Mouse (Mus musculus): ENCODE data around the gene Arid2. TPM values are rescaled to one million over a fixed set of nuclear protein-coding genes. Genes with fewer than 3 reads are reported as not detected.
"Not testable (repeated sequence)": the region's sequence is repeated elsewhere in the genome, so short reads cannot be mapped to it uniquely, and the experiment has no call there.

Arid2 gene
- total RNA-seq, 2 experiments from 2014 or later, result 30.8 to 31.0 TPM

- DNase-seq (ENCODE audit: low spot score in 2 of 2), result peak; percentile 82 to 89
Observed at GRCm38 (mm10) chr15:96285323-96286014, 1.8 kb upstream of the Arid2 start.

GRCm38 (mm10) chr15:96286015-96286934, 1.0 kb upstream of the Arid2 start:
- peak; percentile 87 to 92 for DNase-seq (ENCODE audit: low spot score in 2 of 2)

DNA sequence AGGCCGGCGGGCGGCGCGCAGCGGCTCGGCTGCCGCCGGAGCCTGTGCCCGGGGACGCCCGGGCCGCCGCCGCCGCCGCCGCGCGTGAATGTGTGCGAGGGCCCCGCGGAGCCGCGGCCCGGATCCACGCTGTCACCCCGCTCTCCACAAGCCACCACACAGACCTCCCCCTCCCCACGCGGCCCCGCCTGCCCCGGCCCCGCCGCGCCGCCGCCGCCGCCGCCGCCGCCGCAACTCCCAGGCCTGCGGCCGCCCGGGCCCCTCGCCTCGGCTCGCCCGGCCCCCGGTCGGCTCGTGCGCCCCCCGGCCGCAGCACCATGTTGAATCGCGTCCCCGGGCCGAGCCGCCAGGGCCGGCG, 404 bp upstream of the Arid2 start:
- DNase-seq (ENCODE audit: low spot score in 2 of 2), result no peak

DNA sequence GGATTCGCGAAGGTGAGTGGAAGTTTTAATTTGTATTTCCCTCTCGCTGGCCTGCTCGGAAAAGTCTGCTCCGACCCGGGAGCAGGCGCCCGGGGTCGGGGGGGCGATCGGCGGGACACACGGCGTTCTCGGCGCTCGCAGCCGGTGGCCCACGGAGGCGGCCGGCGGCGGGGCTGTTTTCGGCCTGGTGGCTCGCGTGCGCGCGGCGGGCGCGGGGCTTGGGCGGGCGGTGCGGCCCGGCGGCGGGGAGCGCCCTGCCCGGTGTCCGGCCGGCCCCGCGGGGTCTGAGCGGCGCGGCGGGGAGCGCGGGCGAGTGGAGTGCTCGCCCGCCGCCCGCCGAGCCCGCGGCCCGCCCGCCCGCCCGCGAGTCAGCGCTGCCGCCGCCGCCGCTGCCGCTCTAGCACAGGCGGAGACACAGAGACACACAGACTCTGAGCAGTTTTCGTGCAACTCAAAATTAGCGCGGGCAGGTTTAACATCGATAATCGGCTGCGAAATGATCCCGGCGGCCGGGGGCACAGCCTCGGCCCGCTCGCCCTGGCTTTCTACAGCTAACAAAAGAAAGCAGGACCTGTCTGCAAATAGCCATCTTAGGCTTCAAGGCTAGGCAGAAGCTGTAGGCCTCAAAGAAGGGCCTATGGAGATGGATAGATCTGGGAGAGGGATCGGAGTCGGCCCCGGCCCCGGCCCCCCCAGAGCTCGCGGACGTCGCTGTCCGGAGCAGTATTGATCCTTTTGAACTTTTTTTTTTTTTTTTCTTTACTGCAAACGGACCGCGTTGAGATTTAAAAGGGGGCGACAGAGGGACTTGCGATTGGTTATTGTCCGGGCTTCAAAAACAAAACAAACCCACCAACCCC, 888 bp downstream of the Arid2 start:
- DNase-seq (ENCODE audit: low spot score in 2 of 2), result peak; percentile 24 to 57

GRCm38 (mm10) chr15:96288836-96289390, 1.6 kb downstream of the Arid2 start:
- no peak for DNase-seq (ENCODE audit: low spot score in 2 of 2)

DNA sequence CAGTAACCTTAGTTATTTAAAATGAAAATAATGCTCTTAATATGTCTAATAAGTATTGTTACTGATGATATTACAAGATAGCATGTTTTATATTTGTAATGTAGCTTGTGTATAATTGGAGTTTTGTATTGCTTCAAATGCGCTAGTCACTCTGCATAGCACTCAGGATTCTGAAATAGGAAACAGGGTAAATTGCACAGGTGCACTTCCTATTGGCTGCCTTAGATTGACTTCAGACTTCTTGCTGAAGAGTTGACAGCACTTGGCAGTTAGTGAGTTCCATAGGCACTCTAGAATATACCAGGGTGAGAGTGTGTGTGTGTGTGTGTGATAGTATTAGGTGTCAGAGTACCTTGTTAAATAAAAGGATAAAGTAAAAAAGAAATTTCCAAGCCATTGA, 2.7 kb downstream of the Arid2 start:
- DNase-seq (ENCODE audit: low spot score in 2 of 2), result no peak

GRCm38 (mm10) chr15:96293444-96293843, 6.1 kb downstream of the Arid2 start:
- no peak for DNase-seq (ENCODE audit: low spot score in 2 of 2)

DNA sequence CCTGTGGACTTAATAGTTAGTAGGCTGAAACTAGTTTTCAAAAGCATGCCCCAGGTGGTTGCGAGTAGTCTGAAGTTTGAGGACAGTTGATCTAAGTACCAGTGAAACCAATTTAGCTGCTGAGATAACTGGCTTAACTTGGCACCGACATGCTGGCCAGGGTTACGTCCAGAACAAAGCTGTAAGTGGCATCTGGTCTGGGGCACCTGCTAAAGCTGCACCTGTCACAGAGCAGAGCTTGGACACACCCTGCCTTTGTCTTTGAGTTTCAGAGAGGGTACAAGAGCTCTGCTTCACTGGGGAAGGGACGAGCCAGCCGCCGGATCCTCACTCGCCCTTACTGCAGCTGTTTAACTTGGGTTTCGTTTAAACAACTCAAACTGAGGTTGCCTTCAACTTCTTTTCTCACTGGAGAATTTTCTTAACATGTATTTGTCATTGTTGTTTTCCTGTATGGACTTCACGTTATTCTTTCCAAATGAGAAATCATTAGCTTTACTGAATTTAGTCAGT, 9.8 kb downstream of the Arid2 start:
- DNase-seq (ENCODE audit: low spot score in 2 of 2), result no peak

DNA sequence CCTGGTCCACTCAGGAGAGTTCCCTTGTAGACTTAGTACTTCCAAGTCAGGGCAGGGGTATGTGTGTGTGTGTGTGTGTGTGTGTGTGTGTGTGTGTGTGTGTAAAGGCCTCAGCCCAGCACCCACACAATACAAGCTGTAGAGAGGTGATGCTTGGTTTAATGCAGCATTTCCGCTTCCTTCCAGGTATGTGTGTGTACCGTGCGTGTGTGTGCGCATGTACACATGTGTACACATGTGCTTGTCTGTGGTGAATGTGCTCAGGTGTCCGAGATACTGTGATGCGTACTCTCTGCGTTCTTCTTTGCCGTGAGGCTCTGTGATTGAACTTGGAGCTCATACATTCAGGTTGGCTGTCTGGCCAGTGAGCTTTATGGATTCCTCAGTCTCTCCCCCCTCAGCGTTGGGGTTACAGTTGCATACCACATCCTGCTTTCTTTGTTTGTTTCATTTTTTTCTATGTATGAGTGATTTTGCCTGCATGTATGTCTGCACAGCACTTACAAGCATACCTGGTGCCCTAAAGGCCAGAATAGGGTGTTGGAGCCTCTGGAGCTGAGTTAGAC, 10.4 kb downstream of the Arid2 start:
- no peak for DNase-seq (ENCODE audit: low spot score in 2 of 2)

DNA sequence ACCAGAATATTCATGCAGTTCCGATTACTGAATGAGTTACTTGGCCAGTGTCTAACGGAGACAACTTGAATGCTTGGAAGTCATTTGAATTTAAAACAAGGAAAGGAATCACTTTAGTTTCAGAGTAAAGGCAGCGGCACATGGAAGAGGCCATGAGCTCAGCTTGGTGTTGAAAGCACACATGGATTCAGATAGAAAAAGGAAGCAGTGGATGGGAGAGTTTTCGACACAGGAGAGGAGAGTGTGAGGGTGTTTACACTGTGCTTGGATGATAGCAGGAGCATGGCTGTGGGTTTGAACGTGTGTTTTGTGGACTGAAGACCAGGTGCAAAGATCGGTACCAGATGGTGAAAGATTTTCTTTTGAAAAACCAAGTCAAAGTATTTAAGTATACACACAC, 22.0 kb downstream of the Arid2 start:
- no peak for DNase-seq (ENCODE audit: low spot score in 2 of 2)

- DNase-seq (ENCODE audit: low spot score in 2 of 2), result no peak
Observed at GRCm38 (mm10) chr15:96312902-96313301, 25.6 kb downstream of the Arid2 start.

- DNase-seq (ENCODE audit: low spot score in 2 of 2), result no peak
Observed at GRCm38 (mm10) chr15:96315664-96316063, 28.3 kb downstream of the Arid2 start.

GRCm38 (mm10) chr15:96319335-96319734, 32.0 kb downstream of the Arid2 start:
- no peak for DNase-seq (ENCODE audit: low spot score in 2 of 2)

DNA sequence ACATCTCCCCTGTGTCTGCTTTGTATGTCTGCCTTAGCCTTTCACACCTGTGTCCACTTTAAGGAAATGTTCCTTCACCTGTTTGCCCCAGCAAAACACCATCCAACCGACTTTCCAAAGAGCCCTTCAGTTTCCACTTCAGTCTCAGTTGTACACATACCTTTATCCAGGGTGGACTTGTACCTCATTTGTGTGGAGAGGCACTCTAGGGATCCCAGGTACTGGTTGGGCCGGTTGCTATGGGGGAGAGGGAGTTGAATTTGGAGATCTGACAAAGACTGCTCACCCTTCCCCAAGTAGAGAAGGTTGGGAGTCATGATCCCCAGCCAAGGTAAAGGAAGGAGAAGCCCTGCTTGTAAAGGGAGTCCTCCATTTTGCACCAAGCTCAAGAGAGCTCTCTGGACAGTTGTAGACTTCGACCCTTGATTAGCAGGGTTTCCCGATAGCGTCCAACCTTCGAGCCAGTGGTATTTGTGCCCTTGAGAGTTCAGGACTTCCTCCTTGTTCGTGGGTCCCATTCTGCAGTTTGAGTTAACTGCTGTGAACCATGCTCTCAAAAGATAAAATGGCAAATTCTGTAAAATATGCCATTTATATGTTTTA, 38.5 kb downstream of the Arid2 start:
- no peak for DNase-seq (ENCODE audit: low spot score in 2 of 2)

- not testable (repeated sequence) for DNase-seq (ENCODE audit: low spot score in 2 of 2)
Observed at GRCm38 (mm10) chr15:96328722-96329121, 41.4 kb downstream of the Arid2 start.

GRCm38 (mm10) chr15:96330536-96330935, 43.2 kb downstream of the Arid2 start:
- no peak for DNase-seq (ENCODE audit: low spot score in 2 of 2)

DNA sequence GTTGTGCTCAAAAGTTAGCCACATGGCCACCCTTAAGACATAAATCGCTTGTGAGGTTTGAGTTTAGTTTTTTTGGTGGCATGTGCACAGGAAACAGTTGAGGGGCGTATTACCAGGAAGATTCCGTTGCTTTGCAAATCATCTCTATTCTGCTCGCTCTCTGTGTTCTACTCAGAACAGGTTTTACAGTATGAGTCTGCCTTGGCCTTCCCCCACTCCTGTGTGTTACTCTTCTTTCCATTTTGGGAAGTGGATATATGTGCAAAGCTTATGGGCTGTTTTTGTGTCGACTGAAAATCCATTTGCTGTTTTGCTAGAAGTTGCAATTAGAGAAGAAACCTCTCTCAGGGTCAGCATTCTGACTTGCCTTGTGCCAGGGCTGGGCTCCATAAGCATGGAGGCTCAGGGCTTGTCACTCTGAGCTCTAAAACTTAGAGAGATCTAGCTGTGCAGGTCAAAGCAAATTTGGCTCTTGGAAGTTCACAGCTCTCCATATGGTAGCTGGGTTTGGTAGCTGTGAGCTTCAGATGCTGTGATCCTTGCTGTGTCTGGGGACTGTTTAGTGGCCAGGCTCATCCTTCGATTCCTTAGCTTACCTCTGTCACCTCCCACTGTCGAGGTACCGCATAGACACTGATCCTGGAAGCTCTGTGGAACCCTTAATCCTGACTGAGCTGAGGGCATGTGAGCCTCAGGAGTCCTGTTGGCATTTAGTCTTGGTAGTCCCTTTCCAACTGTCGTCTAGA, 45.3 kb downstream of the Arid2 start:
- no peak for DNase-seq (ENCODE audit: low spot score in 2 of 2)

- no peak for DNase-seq (ENCODE audit: low spot score in 2 of 2)
Observed at GRCm38 (mm10) chr15:96333350-96333749, 46.0 kb downstream of the Arid2 start.

- DNase-seq (ENCODE audit: low spot score in 2 of 2), result no peak
Observed at GRCm38 (mm10) chr15:96340924-96341323, 53.6 kb downstream of the Arid2 start.
